Mouse (Mus musculus) CH12F3 (cell line): ENCODE results near the gene Zic1.

Experiments
- in situ Hi-C: fragments of 300-500 bp; cut with MboI; formaldehyde crosslinking; loops from 2 replicates; pipeline ENCODE4 v1.14.3; 2020; ENCODE audit warnings: low sequenced_read_pairs

The Zic1 gene

DNA sequence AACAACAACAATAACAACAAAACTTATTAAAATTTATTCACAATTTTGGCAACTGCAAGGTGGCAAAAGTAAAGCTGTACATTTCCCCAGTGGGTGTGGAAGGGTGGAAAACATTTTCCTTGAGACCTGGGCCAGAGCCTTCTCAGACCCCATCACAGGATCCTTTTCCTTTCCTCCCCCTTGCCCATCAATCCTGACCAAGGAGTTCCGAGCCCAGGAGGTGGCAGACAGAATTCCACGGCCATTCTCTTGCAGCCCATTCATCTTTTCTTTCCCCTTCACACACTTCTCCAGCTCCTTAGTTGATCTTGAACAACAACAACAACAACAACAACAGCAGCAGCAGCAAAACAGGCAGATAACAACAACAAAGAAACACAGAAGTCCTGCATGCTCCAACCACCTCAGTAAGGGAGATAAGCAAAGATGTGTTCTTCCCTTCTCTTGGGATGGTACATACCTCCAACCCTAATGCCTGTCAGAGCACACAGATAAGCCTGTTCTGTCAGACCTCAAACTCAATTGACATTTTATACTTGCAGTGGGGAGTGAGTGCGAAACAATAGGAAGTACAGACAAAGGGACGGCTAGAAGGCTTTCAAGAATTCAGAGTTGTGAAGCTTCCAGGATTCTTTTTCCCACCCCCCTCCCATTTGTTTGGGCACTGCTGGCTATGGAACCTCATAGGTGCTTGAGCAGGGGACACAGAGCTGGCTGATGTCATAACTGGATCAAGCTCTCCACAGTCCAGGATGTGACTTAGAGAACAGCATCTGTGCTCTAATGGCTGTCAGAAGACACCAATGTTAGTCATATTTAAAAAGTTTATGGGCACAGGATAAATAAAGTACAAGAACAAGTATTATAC, 19.3 kb upstream of the Zic1 start:
- in situ Hi-C loops = no loop called here

DNA sequence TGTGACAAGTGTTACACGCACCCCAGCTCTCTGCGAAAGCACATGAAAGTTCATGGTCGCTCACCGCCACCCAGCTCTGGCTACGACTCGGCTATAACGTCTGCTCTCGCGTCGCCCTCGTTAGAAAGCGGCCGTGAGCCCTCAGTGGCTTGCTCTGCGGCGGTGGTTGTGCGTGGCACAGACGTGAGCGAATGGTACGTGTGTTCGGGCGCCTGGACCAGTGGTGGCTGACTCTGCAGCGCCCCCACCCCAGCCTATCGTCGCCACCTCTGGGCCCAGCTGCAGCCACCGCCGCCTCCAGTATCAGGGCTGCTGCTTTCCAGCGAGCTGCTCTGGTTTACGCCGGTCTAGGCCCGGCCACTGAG, 18.5 kb upstream of the Zic1 start:
- in situ Hi-C loops = no loop called here

- in situ Hi-C loops = no loop called here
These were observed 18.0 kb upstream of the Zic1 start for GRCm38 (mm10) chr9:91383441-91384135.

GRCm38 (mm10) chr9:91382471-91383255, 17.1 kb upstream of the Zic1 start:
- in situ Hi-C loops = no loop called here

DNA sequence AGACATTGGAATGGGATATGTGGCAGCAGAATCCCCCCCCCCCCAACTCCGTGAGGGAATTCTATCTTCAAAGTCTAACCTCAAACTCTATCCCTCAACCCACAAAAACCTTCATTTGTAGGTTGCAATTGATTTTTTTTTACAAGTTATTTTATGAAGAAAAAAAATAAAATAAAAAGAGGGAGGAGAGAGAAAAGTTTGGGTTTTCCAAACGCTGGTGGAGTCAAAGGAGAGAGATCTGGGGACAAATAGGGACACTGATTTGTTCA, 16.4 kb upstream of the Zic1 start:
- in situ Hi-C loops = no loop called here

DNA sequence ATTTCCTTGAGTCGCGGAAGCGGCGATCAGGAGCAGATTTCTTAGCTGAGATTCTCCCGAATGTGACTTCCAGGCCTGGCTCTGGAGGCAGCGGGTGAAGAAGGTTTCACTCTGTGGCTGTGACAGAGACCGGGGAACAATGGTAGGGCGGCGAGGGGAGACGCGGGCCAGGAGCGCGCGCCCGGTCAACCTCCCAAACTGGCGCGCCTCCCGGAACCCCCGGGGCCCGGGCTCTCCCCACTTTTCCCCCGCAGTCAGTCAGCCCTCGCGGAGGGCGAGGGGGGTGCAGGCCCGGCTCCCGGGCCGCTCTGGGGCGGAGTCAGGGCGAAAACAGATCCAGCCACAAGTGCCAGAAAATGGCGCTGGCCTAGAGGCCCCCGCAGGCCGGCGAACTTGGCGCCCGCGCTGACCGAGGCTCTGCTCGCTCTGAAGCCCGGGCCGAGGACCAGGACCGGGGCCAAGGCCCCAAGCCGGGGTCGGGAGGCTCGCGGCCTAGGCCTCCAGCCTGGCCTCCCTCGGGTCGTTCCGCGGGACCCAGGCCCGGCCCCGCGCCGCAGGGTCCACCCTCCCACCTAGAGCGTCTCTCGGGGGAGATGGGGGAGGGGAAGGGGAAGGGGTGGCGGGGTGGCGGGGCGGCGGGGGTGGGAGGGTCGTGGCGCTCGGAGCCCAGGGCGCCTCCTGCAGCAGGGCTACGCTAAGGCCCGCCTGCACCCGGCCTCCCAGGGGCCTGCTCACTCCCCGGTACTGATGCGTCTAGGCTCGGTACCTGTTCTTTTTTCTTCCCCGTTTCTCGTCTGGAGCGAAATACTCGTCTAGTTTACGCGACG, 15.9 kb upstream of the Zic1 start:
- in situ Hi-C loops = no loop called here

GRCm38 (mm10) chr9:91380458-91380914, 14.9 kb upstream of the Zic1 start:
- in situ Hi-C loops = no loop called here

DNA sequence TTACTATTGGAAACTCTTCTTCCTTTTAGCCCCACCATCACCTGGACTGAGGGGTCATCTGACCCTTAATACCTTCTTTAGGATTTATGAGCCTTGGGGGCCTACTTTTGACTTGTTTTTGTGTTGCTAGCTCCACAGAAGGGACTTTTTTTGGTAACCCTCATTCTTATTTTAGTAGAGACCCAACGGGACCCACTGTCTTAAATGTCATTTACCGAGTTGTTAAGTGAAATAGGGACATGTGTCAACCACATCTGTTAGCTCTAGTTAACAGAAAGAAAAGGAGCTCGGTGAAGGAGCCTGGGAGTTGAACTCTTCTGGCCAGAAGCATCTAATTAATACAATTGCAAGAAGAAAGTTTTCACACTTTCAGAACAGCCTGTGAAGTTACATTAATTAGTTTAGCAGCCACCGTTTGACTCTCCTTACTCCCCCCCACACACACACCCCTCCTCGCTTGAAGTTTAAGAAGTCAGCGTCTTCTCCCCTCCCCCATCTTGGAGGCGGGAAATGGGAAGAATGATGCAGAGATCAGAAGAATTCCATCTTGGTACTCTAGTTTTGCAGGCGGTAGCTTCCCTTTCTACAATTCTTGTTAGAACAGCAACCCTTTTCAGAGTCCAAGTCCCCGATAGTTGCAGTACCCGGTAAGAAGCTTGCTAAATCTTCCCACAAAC, 14.3 kb upstream of the Zic1 start:
- in situ Hi-C loops = no loop called here

DNA sequence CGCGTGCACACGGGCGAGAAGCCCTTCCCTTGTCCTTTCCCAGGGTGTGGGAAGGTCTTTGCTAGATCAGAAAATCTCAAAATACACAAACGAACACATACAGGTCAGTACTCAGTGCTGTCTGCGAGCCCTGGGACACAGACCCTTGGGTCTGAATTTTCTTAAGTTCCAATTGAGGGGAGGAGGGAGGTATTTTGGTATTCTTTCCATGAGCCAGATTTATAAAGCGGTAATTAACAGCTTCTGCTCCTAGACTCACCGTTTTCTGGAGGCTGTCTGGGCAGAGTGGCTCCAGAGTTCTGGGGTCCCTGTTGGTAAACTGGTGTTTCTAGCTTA, 13.7 kb upstream of the Zic1 start:
- in situ Hi-C loops = no loop called here

DNA sequence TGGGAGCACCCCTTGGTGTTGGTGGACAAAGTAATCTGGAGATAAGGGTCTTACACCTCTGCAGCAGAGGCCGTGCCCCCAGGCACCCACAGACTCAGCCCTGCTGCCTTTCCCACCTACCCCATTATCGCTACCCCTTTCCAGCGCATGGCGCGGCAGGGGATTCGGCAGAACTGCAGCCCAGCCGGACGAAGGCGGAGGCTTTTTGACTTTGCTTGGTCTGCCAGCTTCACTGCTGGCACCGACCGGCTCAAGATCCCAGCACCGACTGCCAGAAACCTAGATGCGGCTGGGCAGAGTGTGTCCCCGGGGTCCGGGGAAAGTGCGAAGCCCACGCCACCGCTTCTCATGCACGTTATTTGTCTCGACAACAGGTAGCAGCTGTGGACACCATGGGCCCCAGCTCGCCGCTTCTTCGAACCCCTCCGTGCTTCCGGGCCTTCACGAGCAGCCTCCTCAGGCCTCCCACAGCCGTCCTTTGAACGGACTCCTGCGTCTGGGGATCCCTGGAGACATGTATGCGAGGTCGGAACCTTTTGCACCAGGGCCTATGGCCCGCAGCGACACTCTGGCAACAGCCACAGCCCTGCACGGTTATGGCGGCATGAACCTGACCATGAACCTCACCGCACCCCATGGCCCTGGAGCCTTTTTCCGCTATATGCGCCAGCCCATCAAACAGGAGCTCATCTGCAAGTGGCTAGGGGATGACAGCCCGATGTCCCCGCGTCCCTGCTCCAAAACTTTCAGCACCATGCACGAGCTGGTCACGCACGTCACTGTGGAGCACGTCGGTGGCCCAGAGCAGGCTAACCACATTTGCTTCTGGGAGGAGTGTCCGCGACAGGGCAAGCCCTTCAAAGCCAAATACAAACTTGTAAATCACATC, 13.0 kb upstream of the Zic1 start:
- in situ Hi-C loops = no loop called here

DNA sequence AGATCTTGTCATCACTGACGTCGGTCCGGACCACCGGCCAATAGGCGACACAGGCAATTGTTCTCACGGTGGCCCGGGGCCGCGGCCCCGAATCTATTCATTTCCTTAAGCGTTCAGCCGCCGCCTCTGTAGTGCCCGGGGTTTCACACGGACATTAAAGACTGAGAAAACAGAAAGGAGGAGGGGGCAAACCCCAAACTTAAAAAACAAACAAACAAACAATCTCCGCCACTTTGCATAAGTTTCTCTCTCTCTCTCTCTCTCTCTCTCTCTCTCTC, 12.2 kb upstream of the Zic1 start:
- in situ Hi-C loops = no loop called here

DNA sequence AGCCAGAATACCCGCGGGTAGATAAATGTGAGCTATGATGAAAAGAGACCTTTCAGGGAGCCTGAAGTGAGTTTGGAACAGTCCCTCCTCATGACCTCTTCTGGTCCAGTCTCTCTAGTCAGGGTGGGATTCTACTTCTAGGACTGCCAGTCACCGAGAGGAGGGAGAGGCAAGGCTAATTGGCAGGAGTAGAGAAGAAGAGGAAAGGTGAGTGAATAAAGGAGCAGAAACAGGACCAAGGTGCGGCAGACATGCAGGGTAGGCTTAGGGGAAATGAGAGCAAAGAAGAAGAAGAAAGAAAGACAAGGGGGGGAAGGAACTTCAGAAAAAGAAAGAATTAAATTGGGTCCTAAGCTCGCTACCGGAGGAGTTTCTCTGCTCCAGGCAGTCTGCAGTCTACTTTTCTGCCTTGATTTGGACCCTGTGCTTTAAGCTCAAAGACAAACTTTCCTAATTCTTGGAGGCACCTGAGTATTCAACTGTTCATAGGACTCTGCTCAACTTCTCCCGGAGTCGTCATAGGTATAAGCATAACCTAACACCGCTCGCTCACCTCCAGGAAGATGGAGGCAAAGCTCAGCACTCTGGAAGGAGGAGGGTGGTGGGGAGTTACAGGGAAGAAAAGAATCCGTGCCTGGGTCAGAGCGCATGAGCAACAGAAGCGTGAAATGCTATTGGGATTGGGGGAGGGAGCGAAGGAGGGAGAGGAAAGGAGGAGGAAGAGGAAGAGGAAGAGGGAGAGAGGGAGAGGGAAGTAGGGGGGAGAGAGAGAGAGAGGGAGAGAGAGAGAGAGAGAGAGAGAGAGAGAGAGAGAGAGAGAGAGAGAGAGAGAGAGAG, 11.6 kb upstream of the Zic1 start:
- in situ Hi-C loops = no loop called here

DNA sequence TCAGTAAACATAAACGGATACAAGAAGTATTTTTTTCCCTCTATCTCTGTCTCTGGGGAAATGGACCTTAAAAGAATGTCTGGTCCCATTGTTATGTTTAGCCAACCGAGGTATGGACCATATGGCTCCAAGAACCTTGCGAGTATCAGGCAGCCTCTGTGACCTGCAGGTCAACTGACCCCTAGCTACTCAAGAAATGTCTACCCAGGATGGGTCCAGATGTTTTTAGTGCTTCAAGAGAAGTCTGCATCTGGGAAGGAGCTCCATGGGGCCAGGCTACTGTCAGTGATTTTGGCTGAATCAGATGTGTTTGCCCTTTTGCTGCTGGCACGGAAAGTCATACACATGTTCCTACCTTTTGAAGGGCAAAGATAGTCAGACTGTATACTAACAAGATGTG, 9.1 kb upstream of the Zic1 start:
- in situ Hi-C loops = no loop called here

DNA sequence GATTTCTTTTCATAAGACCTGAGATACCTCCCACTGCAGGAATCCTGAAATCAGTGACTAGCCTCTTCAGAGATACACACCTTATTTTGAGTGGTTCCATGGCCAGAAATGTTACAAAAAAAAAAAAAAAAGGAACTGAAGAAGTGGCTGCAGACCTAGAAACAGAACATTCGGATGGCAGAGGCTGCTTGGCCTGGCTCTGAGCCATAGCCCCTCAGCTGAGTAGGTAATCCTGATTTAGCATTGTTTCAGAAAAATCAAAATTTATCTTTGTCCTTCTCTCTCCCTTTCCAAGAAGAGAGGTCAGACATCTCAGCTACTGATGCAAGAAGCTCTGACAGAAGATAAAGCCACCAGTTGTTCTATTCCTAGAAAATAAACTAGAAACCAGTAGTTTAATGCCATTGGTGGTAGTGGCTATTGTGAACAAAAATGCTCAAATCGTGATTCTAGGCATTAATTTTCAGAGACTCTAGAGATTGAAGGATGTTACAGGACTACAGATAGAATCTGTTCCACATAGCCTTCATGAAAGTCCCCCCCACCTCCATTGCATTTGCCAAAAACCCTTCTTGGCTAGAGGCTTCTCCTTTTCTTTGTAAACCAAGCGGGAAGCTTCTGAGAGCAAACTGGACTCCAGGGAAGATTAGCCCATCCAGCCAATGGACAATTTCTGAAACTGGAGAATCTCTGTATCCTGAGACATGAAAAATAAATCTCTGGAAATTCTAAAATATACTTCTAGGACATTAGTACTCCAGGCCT, 8.4 kb upstream of the Zic1 start:
- in situ Hi-C loops = no loop called here

DNA sequence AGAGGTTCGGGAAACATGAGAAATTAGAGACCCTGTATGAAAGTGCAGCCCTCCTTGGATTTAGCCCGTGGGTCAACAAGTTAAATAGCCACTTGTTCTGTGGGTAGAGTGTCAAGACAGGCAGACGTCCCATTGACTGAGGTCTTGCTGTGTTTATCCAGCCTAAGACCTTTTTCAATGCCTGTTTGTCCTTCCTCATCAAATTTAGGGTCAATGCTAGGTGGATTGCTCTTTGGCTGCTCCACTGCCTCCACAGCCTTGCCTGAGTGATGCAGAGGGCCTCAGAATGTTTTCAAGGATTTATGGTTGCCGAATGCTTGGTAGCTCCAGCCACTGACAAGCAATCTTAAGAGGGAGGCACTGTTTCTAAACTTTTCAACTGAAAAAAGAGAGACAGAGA, 6.0 kb upstream of the Zic1 start:
- in situ Hi-C loops = no loop called here

- in situ Hi-C loops = no loop called here
These were observed 5.4 kb upstream of the Zic1 start for GRCm38 (mm10) chr9:91371011-91371410.

DNA sequence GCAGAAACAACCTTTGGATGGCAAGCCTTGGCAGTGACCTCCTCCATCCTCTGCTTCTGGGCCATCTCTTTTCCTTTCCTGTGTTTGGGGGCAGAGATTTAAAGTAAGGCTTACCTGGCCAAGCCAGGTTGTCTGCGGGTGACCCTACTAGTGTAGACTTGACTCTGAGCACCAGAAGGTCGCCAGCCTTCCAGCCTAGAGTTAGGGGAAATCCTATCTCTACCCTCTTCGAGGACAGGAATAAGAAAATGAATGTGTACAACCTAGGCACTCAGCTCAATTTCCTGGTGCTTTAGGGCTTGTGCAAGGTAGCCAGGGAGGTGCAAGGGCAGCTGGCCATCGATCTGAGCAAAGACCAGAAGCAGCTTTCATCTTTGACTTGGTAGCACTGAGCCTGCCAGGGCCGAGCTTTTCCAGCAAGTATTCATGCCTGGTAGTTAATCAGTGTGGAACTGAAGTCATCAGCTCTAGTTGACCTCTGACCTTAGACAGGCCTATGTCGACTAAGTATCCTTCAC, 4.6 kb upstream of the Zic1 start:
- in situ Hi-C loops = no loop called here
